Mouse (Mus musculus): ENCODE measurements around the gene Wdfy2. TPM values are rescaled to one million over a fixed set of nuclear protein-coding genes. Genes with fewer than 3 reads are reported as not detected.

Wdfy2 gene
- polyA plus RNA-seq, 1 experiment from 2014 or later = 10.0 TPM

- H3K4me2 ChIP-seq = no peak overlapping the region
- no peaks in the 10 kb centered on the region for H3K9me3 ChIP-seq (ENCODE audit: low read depth, low read length)
- DNase-seq (no peak), ATAC-seq (ENCODE audit: insufficient read depth) (no peak)
- no peak overlapping the region for H3K9ac ChIP-seq
- 91% methylated on average over 2 of the region's 2 CpGs for WGBS
- no peak overlapping the region for H3K27ac ChIP-seq (ENCODE audit: low read depth)
- no peaks in the 10 kb centered on the region for H3K27me3 ChIP-seq (ENCODE audit: insufficient read depth, low read length)
- no peak overlapping the region for H3K4me3 ChIP-seq (ENCODE audit: low read depth, low read length)
- no peaks in the 10 kb centered on the region for H3K4me1 ChIP-seq (ENCODE audit: insufficient read depth)
- no peaks in the 10 kb centered on the region for H3K36me3 ChIP-seq (ENCODE audit: insufficient read depth)
- TF ChIP-seq CTCF (IDR thresholded peaks at IDR 0.05; ENCODE audit: low read depth) = no peak
Observed at GRCm38 (mm10) chr14:62907888-62908287, 70.4 kb downstream of the Wdfy2 start.

- Histone ChIP-seq H3K27me3 (ENCODE audit: insufficient read depth, low read length) (no peaks in the 10 kb centered on the region), H3K27ac (ENCODE audit: low read depth) (no peak overlapping the region), H3K4me3 (ENCODE audit: low read depth, low read length) (no peak overlapping the region), H3K9ac (no peak overlapping the region), H3K9me3 (ENCODE audit: low read depth, low read length) (no peaks in the 10 kb centered on the region), H3K4me1 (ENCODE audit: insufficient read depth) (no peaks in the 10 kb centered on the region), H3K4me2 (no peak overlapping the region), H3K36me3 (ENCODE audit: insufficient read depth) (no peaks in the 10 kb centered on the region)
- TF ChIP-seq CTCF (IDR thresholded peaks at IDR 0.05; ENCODE audit: low read depth) = no peak
- ATAC-seq (ENCODE audit: insufficient read depth) (no peak), DNase-seq (no peak)
- WGBS = 81% methylated on average over 5 of the region's 5 CpGs
Observed at GRCm38 (mm10) chr14:62908550-62908949, 71.1 kb downstream of the Wdfy2 start.

- TF ChIP-seq CTCF (IDR thresholded peaks at IDR 0.05; ENCODE audit: low read depth) = no peak
- 74% methylated on average over 4 of the region's 4 CpGs for WGBS
Observed at GRCm38 (mm10) chr14:62910859-62911258, 73.4 kb downstream of the Wdfy2 start.

GRCm38 (mm10) chr14:62915146-62915685 is 77.7 kb downstream of the Wdfy2 start:
- no peak overlapping the region for H3K4me3 ChIP-seq (ENCODE audit: low read depth, low read length)
- no peaks in the 10 kb centered on the region for H3K27me3 ChIP-seq (ENCODE audit: insufficient read depth, low read length)
- H3K4me2 ChIP-seq = no peak overlapping the region
- no peak for ATAC-seq (ENCODE audit: insufficient read depth)
- no peaks in the 10 kb centered on the region for H3K36me3 ChIP-seq (ENCODE audit: insufficient read depth)
- no peaks in the 10 kb centered on the region for H3K9me3 ChIP-seq (ENCODE audit: low read depth, low read length)
- no peak for DNase-seq
- no peak overlapping the region for H3K27ac ChIP-seq (ENCODE audit: low read depth)
- 68% methylated on average over 6 of the region's 6 CpGs for WGBS
- no peak for TF ChIP-seq CTCF (IDR thresholded peaks at IDR 0.05; ENCODE audit: low read depth)
- no peaks in the 10 kb centered on the region for H3K4me1 ChIP-seq (ENCODE audit: insufficient read depth)
- no peak overlapping the region for H3K9ac ChIP-seq

More at GRCm38 (mm10) chr14:62910859-62911258, 73.4 kb downstream of the Wdfy2 start:
- no peak overlapping the region for H3K4me3 ChIP-seq (ENCODE audit: low read depth, low read length)
- no peaks in the 10 kb centered on the region for H3K27me3 ChIP-seq (ENCODE audit: insufficient read depth, low read length)
- ATAC-seq (ENCODE audit: insufficient read depth) (no peak), DNase-seq (no peak)
- no peaks in the 10 kb centered on the region for H3K4me1 ChIP-seq (ENCODE audit: insufficient read depth)
- no peaks in the 10 kb centered on the region for H3K9me3 ChIP-seq (ENCODE audit: low read depth, low read length)
- H3K36me3 ChIP-seq (ENCODE audit: insufficient read depth) = no peaks in the 10 kb centered on the region
- H3K4me2 ChIP-seq = no peak overlapping the region
- no peak overlapping the region for H3K27ac ChIP-seq (ENCODE audit: low read depth)
- no peak overlapping the region for H3K9ac ChIP-seq

GRCm38 (mm10) chr14:62916488-62917034 is 79.1 kb downstream of the Wdfy2 start:
- no peak for TF ChIP-seq CTCF (IDR thresholded peaks at IDR 0.05; ENCODE audit: low read depth)
- Histone ChIP-seq H3K27me3 (ENCODE audit: insufficient read depth, low read length) (no peaks in the 10 kb centered on the region), H3K4me1 (ENCODE audit: insufficient read depth) (no peaks in the 10 kb centered on the region), H3K9ac (no peak overlapping the region), H3K4me2 (no peak overlapping the region), H3K27ac (ENCODE audit: low read depth) (no peak overlapping the region), H3K4me3 (ENCODE audit: low read depth, low read length) (no peak overlapping the region), H3K9me3 (ENCODE audit: low read depth, low read length) (no peaks in the 10 kb centered on the region), H3K36me3 (ENCODE audit: insufficient read depth) (no peaks in the 10 kb centered on the region)
- ATAC-seq (ENCODE audit: insufficient read depth) (no peak), DNase-seq (no peak)
- 84% methylated on average over 10 of the region's 10 CpGs for WGBS

GRCm38 (mm10) chr14:62921401-62921800 is 83.9 kb downstream of the Wdfy2 start:
- H3K27ac ChIP-seq (ENCODE audit: low read depth) = no peak overlapping the region
- no peak overlapping the region for H3K9ac ChIP-seq
- H3K36me3 ChIP-seq (ENCODE audit: insufficient read depth) = no peaks in the 10 kb centered on the region
- 80% methylated on average over 5 of the region's 5 CpGs for whole genome bisulfite sequencing
- no peak overlapping the region for H3K4me3 ChIP-seq (ENCODE audit: low read depth, low read length)
- TF ChIP-seq CTCF (IDR thresholded peaks at IDR 0.05; ENCODE audit: low read depth) = no peak
- DNase-seq (no peak), ATAC-seq (ENCODE audit: insufficient read depth) (no peak)
- no peaks in the 10 kb centered on the region for H3K4me1 ChIP-seq (ENCODE audit: insufficient read depth)
- H3K4me2 ChIP-seq = no peak overlapping the region
- no peaks in the 10 kb centered on the region for H3K9me3 ChIP-seq (ENCODE audit: low read depth, low read length)
- H3K27me3 ChIP-seq (ENCODE audit: insufficient read depth, low read length) = no peaks in the 10 kb centered on the region

- Histone ChIP-seq H3K9ac (no peak overlapping the region), H3K27ac (ENCODE audit: low read depth) (no peak overlapping the region), H3K36me3 (ENCODE audit: insufficient read depth) (no peaks in the 10 kb centered on the region), H3K4me2 (no peak overlapping the region), H3K27me3 (ENCODE audit: insufficient read depth, low read length) (no peaks in the 10 kb centered on the region), H3K9me3 (ENCODE audit: low read depth, low read length) (no peaks in the 10 kb centered on the region), H3K4me3 (ENCODE audit: low read depth, low read length) (no peak overlapping the region), H3K4me1 (ENCODE audit: insufficient read depth) (no peaks in the 10 kb centered on the region)
- DNase-seq (no peak), ATAC-seq (ENCODE audit: insufficient read depth) (no peak)
- TF ChIP-seq CTCF (IDR thresholded peaks at IDR 0.05; ENCODE audit: low read depth) = no peak
Observed at GRCm38 (mm10) chr14:62922637-62923036, 85.2 kb downstream of the Wdfy2 start.
